Mouse (Mus musculus) left cerebral cortex, postnatal 10 days (tissue): ENCODE measurements at regions not wholly inside any gene's neighbourhood (a gene's known extent, or its start where the extent isn't known, plus 50 kb on each side); places are given as distances from the start of the nearest gene placed in this dataset.

Experiments used
- DNase-seq, 2 experiments: peaks; one replicate each; pipeline ENCODE4 v3.0.0; 2021 to 2022; ENCODE audit warnings: low spot score in 2 of 2, mixed read lengths in 1 of 2; ENCODE audit errors: extremely low spot score in 1 of 2
- intact Hi-C: fragments of 180-260 bp; cut with DNase I; formaldehyde crosslinking; loops from one replicate; pipeline ENCODE4 v1.15.1; 2025

- intact Hi-C loops = no loop called here
Observed at GRCm38 (mm10) chr12:107752587-107752986, 250.8 kb downstream of the Bcl11b start.

GRCm38 (mm10) chr12:107753022-107753421 lies 250.4 kb downstream of the Bcl11b start:
- no peak for DNase-seq
- intact Hi-C loops = no loop called here

More at GRCm38 (mm10) chr12:107752587-107752986, 250.8 kb downstream of the Bcl11b start:
- no peak for DNase-seq

- intact Hi-C loops = no loop called here
- peak in 1 of 2 experiments; percentile 8 for DNase-seq
Observed at GRCm38 (mm10) chr12:107753536-107753935, 249.9 kb downstream of the Bcl11b start.

GRCm38 (mm10) chr12:107754885-107755284 lies 248.5 kb downstream of the Bcl11b start:
- DNase-seq = peak in 1 of 2 experiments; percentile 7
- intact Hi-C loops = no loop called here

- DNase-seq = no peak
- intact Hi-C loops = no loop called here
Observed at GRCm38 (mm10) chr12:107755820-107756517, 247.4 kb downstream of the Bcl11b start.

GRCm38 (mm10) chr12:107757184-107757583 lies 246.2 kb downstream of the Bcl11b start:
- intact Hi-C loops = no loop called here
- DNase-seq = no peak

- intact Hi-C loops = no loop called here
- DNase-seq = peak in 1 of 2 experiments; percentile 49
Observed at GRCm38 (mm10) chr12:107757996-107758791, 245.2 kb downstream of the Bcl11b start.

- peak in 1 of 2 experiments; percentile 4 for DNase-seq
- intact Hi-C loops = no loop called here
Observed at GRCm38 (mm10) chr12:107759291-107759690, 244.1 kb downstream of the Bcl11b start.

GRCm38 (mm10) chr12:107759911-107760310 lies 243.5 kb downstream of the Bcl11b start:
- intact Hi-C loops = no loop called here

GRCm38 (mm10) chr12:107762140-107762539 lies 241.3 kb downstream of the Bcl11b start:
- intact Hi-C loops = no loop called here

More at GRCm38 (mm10) chr12:107759911-107760310, 243.5 kb downstream of the Bcl11b start:
- DNase-seq = peak in 1 of 2 experiments; percentile 11

GRCm38 (mm10) chr12:107769801-107770515 lies 233.4 kb downstream of the Bcl11b start:
- peak in 1 of 2 experiments; percentile 15 for DNase-seq
- intact Hi-C loops = no loop called here

More at GRCm38 (mm10) chr12:107762140-107762539, 241.3 kb downstream of the Bcl11b start:
- DNase-seq = peak in 1 of 2 experiments; percentile 15

GRCm38 (mm10) chr12:107770516-107770836 lies 232.9 kb downstream of the Bcl11b start:
- DNase-seq = no peak
- intact Hi-C loops = no loop called here

- no peak for DNase-seq
- intact Hi-C loops = no loop called here
Observed at GRCm38 (mm10) chr12:107771325-107771724, 232.1 kb downstream of the Bcl11b start.

GRCm38 (mm10) chr12:107771809-107772208 lies 231.6 kb downstream of the Bcl11b start:
- DNase-seq = no peak
- intact Hi-C loops = no loop called here

- intact Hi-C loops = no loop called here
- no peak for DNase-seq
Observed at GRCm38 (mm10) chr12:107778046-107778445, 225.4 kb downstream of the Bcl11b start.

- intact Hi-C loops = no loop called here
- no peak for DNase-seq
Observed at GRCm38 (mm10) chr12:107779306-107780057, 223.9 kb downstream of the Bcl11b start.

GRCm38 (mm10) chr12:107782147-107782546 lies 221.3 kb downstream of the Bcl11b start:
- intact Hi-C loops = no loop called here
- DNase-seq = no peak

- intact Hi-C loops = no loop called here
- no peak for DNase-seq
Observed at GRCm38 (mm10) chr12:107783831-107784230, 219.6 kb downstream of the Bcl11b start.

- DNase-seq = no peak
- intact Hi-C loops = no loop called here
Observed at GRCm38 (mm10) chr12:107789818-107790217, 213.6 kb downstream of the Bcl11b start.
